20 mouse cellular contexts compared by ENCODE assay signal in the genomic region with DNA sequence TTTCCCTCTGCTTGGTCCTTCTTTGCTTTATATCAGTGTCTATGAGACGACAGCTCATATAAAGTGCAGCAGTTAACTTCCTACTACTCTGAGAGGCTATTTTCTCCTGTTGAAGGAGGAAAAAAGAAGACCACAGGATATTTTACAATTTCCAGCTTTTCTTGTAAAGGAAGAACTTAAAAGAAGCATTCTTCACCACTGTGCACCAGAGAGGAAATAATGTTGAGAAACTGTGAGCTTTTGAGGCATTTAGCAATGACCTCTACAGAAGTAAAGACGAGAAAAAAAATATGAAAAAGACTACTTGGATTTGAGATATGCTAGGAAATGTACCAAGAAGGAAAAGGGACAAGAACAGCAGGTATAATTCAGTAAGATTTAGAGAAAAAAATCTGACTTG.
A peak's percentile ranks its signal among the peaks of the same experiment; 100 is the strongest.
DNase-seq lines count a peak whose midpoint lies in the region; ATAC-seq lines count a peak whose summit lies in the region.
"Had no signal": no experiment of that assay in that cellular context is flagged by ENCODE, and none has a peak within 500 bp of the region (broad histone marks: within the 10 kb centered on the region; RNA-seq: fewer than 3 reads in every experiment).

No protein-coding gene starts in this region.

- peak; percentile 4 for DNase-seq in 416B (ENCODE audit: low read depth)
- DNase-seq in urinary bladder, adult 18-20 months (ENCODE audit: low spot score in 2 of 2), result no peak
- no peak for DNase-seq in left cerebral cortex, adult 9 months (ENCODE audit: low spot score in 2 of 2)
- DNase-seq: adrenal gland, adult 8-10 months; adrenal gland, postnatal 25 days; B cell, adult 2 months; cerebellum, adult 11 months; cerebellum, adult 18-20 months; cerebellum, adult 8-10 months; cerebellum, adult 9-11 months; cerebellum, postnatal 14 days; cerebellum, postnatal 36 days; embryo, embryonic 11 days had no signal

- ATAC-seq in granulocyte monocyte progenitor cell, adult 5-6 weeks (replicated peaks; ENCODE audit: poor library complexity, severe bottlenecking), result peak; percentile 66
- peak; percentile 70 for ATAC-seq in megakaryocyte progenitor cell, adult 5-6 weeks (replicated peaks; ENCODE audit: poor library complexity)
- ATAC-seq: activated CD4-positive, CD25-positive, alpha-beta regulatory T cell, adult 4 months; CD4-positive, CD25-positive, alpha-beta regulatory T cell, adult 4 months; forebrain, embryonic 14.5 days; forebrain, embryonic 16.5 days; Patski had no signal
